Mouse (Mus musculus) heart, embryonic 14.5 days (tissue): ENCODE results near the gene Pi4ka. TPM values are rescaled to one million over a fixed set of nuclear protein-coding genes. Genes with fewer than 3 reads are reported as not detected.
A peak's percentile ranks its signal among the peaks of the same experiment; 100 is the strongest.

Experiments
- ATAC-seq: fragments of 200-750 bp; cut with Nextera tagmentation; 2 replicates; pipeline ENCODE4 v1.8.0; 2017; ENCODE audit warnings: low read depth, moderate TSS enrichment; ENCODE audit not compliant: insufficient number of reproducible peaks, insufficient read depth, low FRiP score
- H3K27ac ChIP-seq, 2 experiments: fragments of 200-500 bp in 1 of 2; fragments of 300-500 bp in 1 of 2; sonication (generic) in 1 of 2; replicated peaks in 1 of 2; 2 replicates each; pipeline ENCODE4 v1.5.1; 2012 to 2014; ENCODE audit warnings: low read depth in 2 of 2, low read length in 2 of 2, control low read depth in 1 of 2, mild to moderate bottlenecking in 1 of 2, mixed read lengths in 1 of 2; ENCODE audit not compliant: control insufficient read depth in 1 of 2, insufficient read depth in 1 of 2
- H3K27me3 ChIP-seq: fragments of 300-500 bp; sonication (generic); 2 replicates; pipeline ENCODE4 v1.6.1; 2014; ENCODE audit warnings: mild to moderate bottlenecking, low read length, control low read depth; ENCODE audit not compliant: control insufficient read depth, insufficient read depth
- H3K36me3 ChIP-seq: fragments of 300-500 bp; sonication (generic); 2 replicates; pipeline ENCODE4 v1.6.1; 2014; ENCODE audit warnings: mild to moderate bottlenecking, control low read depth, low read length, mixed read lengths; ENCODE audit not compliant: control insufficient read depth, insufficient read depth
- H3K4me1 ChIP-seq, 2 experiments: fragments of 200-500 bp in 1 of 2; fragments of 300-500 bp in 1 of 2; sonication (generic) in 1 of 2; 2 replicates each; pipeline ENCODE4 v1.6.1; 2012 to 2014; ENCODE audit warnings: low read length in 2 of 2, control low read depth in 1 of 2, mixed read lengths in 1 of 2; ENCODE audit not compliant: control insufficient read depth in 2 of 2, insufficient read depth in 2 of 2
- H3K4me2 ChIP-seq: fragments of 300-500 bp; sonication (generic); 2 replicates; pipeline ENCODE4 v1.6.1; 2014; ENCODE audit warnings: mild to moderate bottlenecking, low read length
- H3K4me3 ChIP-seq, 2 experiments: fragments of 200-500 bp in 1 of 2; fragments of 300-500 bp in 1 of 2; sonication (generic) in 1 of 2; 2 replicates each; pipeline ENCODE4 v1.5.1; 2012 to 2014; ENCODE audit warnings: low read length in 2 of 2, mild to moderate bottlenecking in 2 of 2, control low read depth in 1 of 2, low read depth in 1 of 2, moderate library complexity in 1 of 2; ENCODE audit not compliant: control insufficient read depth in 1 of 2, insufficient read depth in 1 of 2
- H3K9ac ChIP-seq: fragments of 300-500 bp; sonication (generic); 2 replicates; pipeline ENCODE4 v1.6.1; 2014; ENCODE audit warnings: mild to moderate bottlenecking, low read length
- H3K9me3 ChIP-seq: fragments of 300-500 bp; sonication (generic); 2 replicates; pipeline ENCODE4 v1.6.1; 2016; ENCODE audit warnings: low read length, control low read depth; ENCODE audit not compliant: control insufficient read depth
- WGBS: fragments of 180-500 bp; shearing (Covaris S2); extraction: QIAGEN DNeasy Blood & Tissue Kit; methylation state at CpG from one replicate; pipeline ENCODE4 v1.1.7; 2014; 5-methylcytosine and 5-hydroxymethylcytosine counted together
- polyA plus RNA-seq: library from polyadenylated mRNA; unstranded; fragments of >200 nt; fragmentation: Nextera tagmentation; extraction: Ambion mirVana; gene quantifications from 2 replicates; pipeline ENCODE4 v1.2.1, GENCODE M21; 2014

The Pi4ka gene
- polyA plus RNA-seq, 1 experiment from 2014 or later: 40.5 TPM

GRCm38 (mm10) chr16:17287103-17287502 lies 119.0 kb downstream of the Pi4ka start:
- H3K9me3 ChIP-seq: no peaks in the 10 kb centered on the region
- H3K36me3 ChIP-seq: peaks cover 88% of the 10 kb centered on the region
- H3K27ac ChIP-seq: no peak overlapping the region
- peaks cover 0 to 7% of the 10 kb centered on the region in 2 experiments; a peak in 2 of 4 replicates for H3K4me1 ChIP-seq
- no peaks in the 10 kb centered on the region for H3K27me3 ChIP-seq
- no peak overlapping the region for H3K9ac ChIP-seq
- ATAC-seq: no peak
- no peak overlapping the region for H3K4me2 ChIP-seq
- H3K4me3 ChIP-seq: no peak overlapping the region
- 83% methylated on average over 2 of the region's 2 CpGs for WGBS

- WGBS: 40% methylated on average over 6 of the region's 6 CpGs
- Histone ChIP-seq H3K4me1 (peaks cover 0 to 7% of the 10 kb centered on the region in 2 experiments; a peak in 2 of 4 replicates), H3K36me3 (peaks cover 89% of the 10 kb centered on the region), H3K4me3 (no peak overlapping the region), H3K27ac (no peak overlapping the region), H3K9me3 (no peaks in the 10 kb centered on the region), H3K27me3 (peaks cover 10% of the 10 kb centered on the region), H3K4me2 (no peak overlapping the region), H3K9ac (no peak overlapping the region)
- ATAC-seq: no peak
These were observed 123.0 kb downstream of the Pi4ka start for GRCm38 (mm10) chr16:17283151-17283550.

DNA sequence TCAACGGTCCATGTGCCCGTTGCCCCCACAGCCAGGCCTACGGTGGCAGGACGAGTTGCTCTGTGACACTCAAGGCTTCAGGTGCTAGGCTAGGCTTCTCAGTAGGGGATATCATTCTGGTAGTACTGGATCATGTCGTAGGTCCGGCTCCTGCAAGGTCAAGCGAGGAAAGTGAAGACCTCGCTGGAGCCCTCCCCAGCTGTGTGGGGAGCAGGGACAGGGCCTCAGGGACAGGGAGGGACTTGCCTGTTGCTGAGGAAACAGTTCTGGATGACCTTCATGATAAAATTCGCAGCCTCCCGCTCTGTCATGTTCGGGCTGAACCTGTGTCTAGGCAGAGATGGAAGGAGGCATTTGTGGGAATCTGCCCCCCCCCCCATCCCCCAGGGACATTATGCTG lies 125.6 kb downstream of the Pi4ka start:
- H3K9me3 ChIP-seq: no peaks in the 10 kb centered on the region
- peaks cover 3 to 24% of the 10 kb centered on the region in 2 experiments; a peak in 3 of 4 replicates for H3K4me1 ChIP-seq
- WGBS: 85% methylated on average over 11 of the region's 11 CpGs
- H3K36me3 ChIP-seq: peaks cover 64% of the 10 kb centered on the region
- no peak overlapping the region for H3K27ac ChIP-seq
- H3K4me3 ChIP-seq: no peak overlapping the region
- ATAC-seq: no peak
- no peak overlapping the region for H3K4me2 ChIP-seq
- H3K9ac ChIP-seq: no peak overlapping the region
- H3K27me3 ChIP-seq: peaks cover 23% of the 10 kb centered on the region

DNA sequence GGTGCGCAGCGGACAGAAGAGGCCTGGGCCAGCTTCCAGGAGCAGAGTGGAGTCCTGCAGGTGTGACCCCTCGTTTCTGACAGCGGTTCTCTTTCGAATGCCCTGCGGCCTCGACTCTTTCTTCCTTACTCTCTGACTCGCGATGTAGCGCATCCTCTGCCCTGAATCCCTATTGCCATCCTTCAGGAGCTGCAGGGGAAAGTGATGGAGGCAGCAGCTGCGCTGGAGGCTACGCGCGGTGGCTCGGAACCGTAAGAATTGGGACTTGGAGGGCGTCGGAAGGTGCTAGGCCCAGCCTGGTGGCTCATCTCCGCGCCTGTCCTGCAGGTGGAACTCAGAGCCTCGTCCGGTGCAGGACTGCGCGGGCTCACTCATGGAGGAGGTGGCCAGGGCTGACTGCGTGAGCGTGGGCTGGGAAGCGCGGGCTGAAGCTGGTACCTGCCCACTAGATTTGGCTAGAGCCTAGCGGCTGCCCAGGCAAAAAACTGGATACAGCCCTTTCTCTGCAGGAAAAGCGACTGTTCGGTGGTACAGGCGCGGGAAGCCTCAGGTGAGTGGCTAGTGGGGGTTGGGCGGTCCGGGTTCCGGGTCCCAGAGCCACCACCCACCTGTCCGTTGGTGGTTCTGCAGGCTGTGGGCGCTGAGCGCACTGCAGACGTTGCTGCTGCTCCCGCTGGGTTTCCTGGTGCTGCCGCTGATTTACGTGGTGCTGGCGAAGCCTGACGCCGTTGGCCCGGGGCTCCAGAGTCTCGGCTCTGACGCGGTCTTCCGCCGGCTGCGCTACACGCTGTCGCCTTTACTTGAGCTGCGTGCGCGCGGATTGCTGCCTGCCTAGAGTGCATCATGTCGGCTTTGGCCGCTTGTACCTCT lies 128.5 kb downstream of the Pi4ka start:
- Histone ChIP-seq H3K9ac (peak overlapping the region; percentile 51), H3K27me3 (peaks cover 23% of the 10 kb centered on the region), H3K27ac (no peak overlapping the region), H3K4me1 (peaks cover 3 to 17% of the 10 kb centered on the region in 2 experiments; a peak in 3 of 4 replicates), H3K36me3 (peaks cover 35% of the 10 kb centered on the region), H3K4me3 (peak overlapping the region; percentile 24 to 56), H3K4me2 (peak overlapping the region; percentile 95), H3K9me3 (no peaks in the 10 kb centered on the region)
- no peak for ATAC-seq
- WGBS: 3% methylated on average over 60 of the region's 61 CpGs

- under 1% methylated on average over 62 of the region's 62 CpGs for WGBS
These were observed 129.7 kb downstream of the Pi4ka start for GRCm38 (mm10) chr16:17276164-17277151.

DNA sequence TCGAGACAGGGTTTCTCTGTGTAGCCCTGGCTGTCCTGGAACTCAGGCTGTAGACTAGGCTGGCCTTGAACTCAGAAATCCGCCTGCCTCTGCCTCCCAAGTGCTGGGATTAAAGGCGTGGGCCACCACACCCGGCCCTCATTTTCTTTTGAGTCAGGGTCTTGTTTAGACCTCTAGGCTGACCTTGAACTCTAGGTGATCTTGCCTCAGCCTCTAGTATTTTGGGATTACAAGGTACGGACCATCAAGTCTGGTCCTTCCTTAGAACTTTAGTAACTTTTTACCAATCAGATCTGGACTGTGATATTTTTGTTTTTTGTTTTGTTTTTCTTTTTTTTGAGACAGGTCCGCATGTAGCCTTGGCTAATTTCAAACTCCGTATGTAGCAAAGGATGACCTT lies 130.4 kb downstream of the Pi4ka start, which contains the start of gene Tmem191c:
Tmem191c (plus strand) TSS at position 357 of the 400 bp plus-strand sequence.
- Histone ChIP-seq H3K9me3 (peaks cover 4% of the 10 kb centered on the region; the same call in 1 of the 2 replicates), H3K4me3 (peak within 1 kb of the TSS; percentile 56 to 70), H3K27me3 (peaks cover 23% of the 10 kb centered on the region), H3K27ac (peak within 1 kb of the TSS in 1 of 2 experiments; percentile 29; a peak in 1 of 4 replicates), H3K4me1 (peaks cover 3 to 17% of the 10 kb centered on the region in 2 experiments; a peak in 3 of 4 replicates), H3K36me3 (peaks cover 16% of the 10 kb centered on the region), H3K9ac (peak within 1 kb of the TSS; percentile 65), H3K4me2 (peak within 1 kb of the TSS; percentile 95)
- no peak for ATAC-seq
- WGBS: 56% methylated on average over 7 of the region's 7 CpGs

More at GRCm38 (mm10) chr16:17276164-17277151, 129.7 kb downstream of the Pi4ka start:
- Histone ChIP-seq H3K4me3 (peak overlapping the region; percentile 56 to 70), H3K27ac (peak overlapping the region in 1 of 2 experiments; percentile 29; a peak in 1 of 4 replicates), H3K9me3 (no peaks in the 10 kb centered on the region), H3K36me3 (peaks cover 24% of the 10 kb centered on the region), H3K27me3 (peaks cover 23% of the 10 kb centered on the region), H3K9ac (peak overlapping the region; percentile 65), H3K4me2 (peak overlapping the region; percentile 95), H3K4me1 (peaks cover 3 to 17% of the 10 kb centered on the region in 2 experiments; a peak in 3 of 4 replicates)
- peak; percentile 76 for ATAC-seq

GRCm38 (mm10) chr16:17271856-17272255 lies 134.3 kb downstream of the Pi4ka start:
- no peak for ATAC-seq
- 75% methylated on average over 6 of the region's 6 CpGs for WGBS
- H3K27ac ChIP-seq: no peak overlapping the region
- H3K4me1 ChIP-seq: peaks cover 0 to 4% of the 10 kb centered on the region in 2 experiments; a peak in 3 of 4 replicates
- peaks cover 4% of the 10 kb centered on the region; the same call in 1 of the 2 replicates for H3K9me3 ChIP-seq
- no peak overlapping the region for H3K4me3 ChIP-seq
- H3K4me2 ChIP-seq: no peak overlapping the region
- no peaks in the 10 kb centered on the region for H3K36me3 ChIP-seq
- no peak overlapping the region for H3K9ac ChIP-seq
- H3K27me3 ChIP-seq: peaks cover 2% of the 10 kb centered on the region; the same call in 1 of the 2 replicates
